Mouse (Mus musculus): ENCODE data around the gene Gm43302.
"Not testable (repeated sequence)": the region's sequence is repeated elsewhere in the genome, so short reads cannot be mapped to it uniquely, and the experiment has no call there.

GRCm38 (mm10) chr5:105290921-105291320 is 2.6 kb downstream of the Gm43302 start:
- not testable (repeated sequence) for TF ChIP-seq POLR2A (IDR thresholded peaks at IDR 0.05; ENCODE audit: borderline replicate concordance, low read depth, low read length); CTCF (IDR thresholded peaks at IDR 0.05; ENCODE audit: low read depth, low read length)
